Mouse (Mus musculus): Measurements from ENCODE around the gene Dhx8. TPM values are rescaled to one million over a fixed set of nuclear protein-coding genes. Genes with fewer than 3 reads are reported as not detected.

Dhx8 gene
- 31.5 and 34.3 TPM in 2 replicates for polyA plus RNA-seq (2014; fragmentation: Nextera tagmentation; extraction: Ambion mirVana)

GRCm38 (mm10) chr11:101732518-101733440, at the start of gene Dhx8:
Gene Dhx8 (plus strand): TSS chr11:101732919.
- peak within 1 kb of the TSS; percentile 63 for H3K4me3 ChIP-seq (ENCODE audit: low read depth, low read length)
- no peak within 1 kb of the TSS for H3K27ac ChIP-seq (ENCODE audit: low read depth)
- peaks cover 4% of the 10 kb centered on the region; the same call in 1 of the 2 replicates for H3K4me1 ChIP-seq (ENCODE audit: insufficient read depth)
- peaks cover 31% of the 10 kb centered on the region for H3K36me3 ChIP-seq (ENCODE audit: insufficient read depth)
- peak within 1 kb of the TSS; percentile 66 for H3K9ac ChIP-seq
- peak within 1 kb of the TSS; percentile 87 for H3K4me2 ChIP-seq
- peak; percentile 99 for TF ChIP-seq CTCF (IDR thresholded peaks at IDR 0.05; ENCODE audit: low read depth)
- ATAC-seq (ENCODE audit: insufficient read depth) (peak; percentile 99), DNase-seq (peak; percentile 99)
- no peaks in the 10 kb centered on the region for H3K9me3 ChIP-seq (ENCODE audit: low read depth, low read length)
- H3K27me3 ChIP-seq (ENCODE audit: insufficient read depth, low read length) = no peaks in the 10 kb centered on the region
- under 1% methylated on average over 51 of the region's 51 CpGs for WGBS

GRCm38 (mm10) chr11:101687351-101688301, 45.1 kb upstream of the Dhx8 start:
- H3K4me3 ChIP-seq (ENCODE audit: low read depth, low read length) = no peak overlapping the region
- no peak for TF ChIP-seq CTCF (IDR thresholded peaks at IDR 0.05; ENCODE audit: low read depth)
- H3K4me1 ChIP-seq (ENCODE audit: insufficient read depth) = 0 out of 2 replicates have a peak, but pooled peaks cover 7% of the 10 kb centered on the region
- H3K9me3 ChIP-seq (ENCODE audit: low read depth, low read length) = no peaks in the 10 kb centered on the region
- H3K27me3 ChIP-seq (ENCODE audit: insufficient read depth, low read length) = no peaks in the 10 kb centered on the region
- DNase-seq = peak; percentile 73
- no peaks in the 10 kb centered on the region for H3K36me3 ChIP-seq (ENCODE audit: insufficient read depth)
- 39% methylated on average over 13 of the region's 13 CpGs for WGBS
- H3K27ac ChIP-seq (ENCODE audit: low read depth) = peak overlapping the region; percentile 83; the same call in 1 of the 2 replicates
- H3K4me2 ChIP-seq = peak overlapping the region; percentile 0; the same call in 1 of the 2 replicates
- peak; percentile 70 for ATAC-seq (ENCODE audit: insufficient read depth)
- peak overlapping the region; percentile 10; the same call in 1 of the 2 replicates for H3K9ac ChIP-seq

- Histone ChIP-seq H3K9ac (no peak overlapping the region), H3K9me3 (ENCODE audit: low read depth, low read length) (no peaks in the 10 kb centered on the region), H3K36me3 (ENCODE audit: insufficient read depth) (no peaks in the 10 kb centered on the region), H3K4me3 (ENCODE audit: low read depth, low read length) (no peak overlapping the region), H3K27me3 (ENCODE audit: insufficient read depth, low read length) (no peaks in the 10 kb centered on the region), H3K4me1 (ENCODE audit: insufficient read depth) (0 out of 2 replicates have a peak, but pooled peaks cover 7% of the 10 kb centered on the region), H3K4me2 (no peak overlapping the region), H3K27ac (ENCODE audit: low read depth) (no peak overlapping the region)
- DNase-seq (peak; percentile 13), ATAC-seq (ENCODE audit: insufficient read depth) (no peak)
- TF ChIP-seq CTCF (IDR thresholded peaks at IDR 0.05; ENCODE audit: low read depth) = no peak
- 60% methylated on average over 10 of the region's 10 CpGs for WGBS
Measured at GRCm38 (mm10) chr11:101689701-101690113, 43.0 kb upstream of the Dhx8 start.

- WGBS = 59% methylated on average over 5 of the region's 5 CpGs
- Histone ChIP-seq H3K4me2 (no peak overlapping the region), H3K27ac (ENCODE audit: low read depth) (no peak overlapping the region), H3K4me1 (ENCODE audit: insufficient read depth) (0 out of 2 replicates have a peak, but pooled peaks cover 7% of the 10 kb centered on the region), H3K27me3 (ENCODE audit: insufficient read depth, low read length) (no peaks in the 10 kb centered on the region), H3K36me3 (ENCODE audit: insufficient read depth) (no peaks in the 10 kb centered on the region), H3K4me3 (ENCODE audit: low read depth, low read length) (no peak overlapping the region), H3K9me3 (ENCODE audit: low read depth, low read length) (no peaks in the 10 kb centered on the region), H3K9ac (no peak overlapping the region)
- no peak for ATAC-seq (ENCODE audit: insufficient read depth)
- no peak for TF ChIP-seq CTCF (IDR thresholded peaks at IDR 0.05; ENCODE audit: low read depth)
- no peak for DNase-seq
Measured at GRCm38 (mm10) chr11:101690326-101690725, 42.4 kb upstream of the Dhx8 start.

GRCm38 (mm10) chr11:101695906-101696661, 36.6 kb upstream of the Dhx8 start:
- peak; percentile 79 for DNase-seq
- peak overlapping the region; percentile 51 for H3K27ac ChIP-seq (ENCODE audit: low read depth)

More at GRCm38 (mm10) chr11:101695906-101696661, 36.6 kb upstream of the Dhx8 start:
- ATAC-seq (ENCODE audit: insufficient read depth) = peak; percentile 67
- Histone ChIP-seq H3K4me2 (peak overlapping the region; percentile 56), H3K36me3 (ENCODE audit: insufficient read depth) (no peaks in the 10 kb centered on the region), H3K4me1 (ENCODE audit: insufficient read depth) (peaks cover 18% of the 10 kb centered on the region), H3K9ac (peak overlapping the region; percentile 40; the same call in 1 of the 2 replicates), H3K4me3 (ENCODE audit: low read depth, low read length) (peak overlapping the region; percentile 25), H3K9me3 (ENCODE audit: low read depth, low read length) (no peaks in the 10 kb centered on the region), H3K27me3 (ENCODE audit: insufficient read depth, low read length) (no peaks in the 10 kb centered on the region)
- 3% methylated on average over 20 of the region's 20 CpGs for WGBS
- no peak for TF ChIP-seq CTCF (IDR thresholded peaks at IDR 0.05; ENCODE audit: low read depth)

Data from lung, embryonic 14.5 days (tissue).